Mouse (Mus musculus) megakaryocyte-erythroid progenitor cell, adult 5-6 weeks (primary cell): Measurements from ENCODE around the gene Cks1b. TPM values are rescaled to one million over a fixed set of nuclear protein-coding genes. Genes with fewer than 3 reads are reported as not detected.
A peak's percentile ranks its signal among the peaks of the same experiment; 100 is the strongest.

ENCODE experiments used
- ATAC-seq: replicated peaks from 2 replicates; pipeline ENCODE4 v1.8.0; 2016; ENCODE audit warnings: mild to moderate bottlenecking, inconsistent platforms; ENCODE audit not compliant: severe bottlenecking, poor library complexity, low FRiP score, low TSS enrichment
- total RNA-seq, 2 experiments: library from RNA; stranded (forward) in 1 of 2; stranded (reverse) in 1 of 2; fragments of 200-1000, 215-1000 nt in 1 of 2; fragments of >200 nt in 1 of 2; fragmentation: Nextera tagmentation in 1 of 2; gene quantifications; 2 replicates each; pipeline ENCODE4 v1.2.3; 2014 to 2017

Gene Cks1b
- total RNA-seq (2014; fragmentation: Nextera tagmentation), result 185 and 237 TPM in 2 replicates
- total RNA-seq (2017), result 127 and 184 TPM in 2 replicates

DNA sequence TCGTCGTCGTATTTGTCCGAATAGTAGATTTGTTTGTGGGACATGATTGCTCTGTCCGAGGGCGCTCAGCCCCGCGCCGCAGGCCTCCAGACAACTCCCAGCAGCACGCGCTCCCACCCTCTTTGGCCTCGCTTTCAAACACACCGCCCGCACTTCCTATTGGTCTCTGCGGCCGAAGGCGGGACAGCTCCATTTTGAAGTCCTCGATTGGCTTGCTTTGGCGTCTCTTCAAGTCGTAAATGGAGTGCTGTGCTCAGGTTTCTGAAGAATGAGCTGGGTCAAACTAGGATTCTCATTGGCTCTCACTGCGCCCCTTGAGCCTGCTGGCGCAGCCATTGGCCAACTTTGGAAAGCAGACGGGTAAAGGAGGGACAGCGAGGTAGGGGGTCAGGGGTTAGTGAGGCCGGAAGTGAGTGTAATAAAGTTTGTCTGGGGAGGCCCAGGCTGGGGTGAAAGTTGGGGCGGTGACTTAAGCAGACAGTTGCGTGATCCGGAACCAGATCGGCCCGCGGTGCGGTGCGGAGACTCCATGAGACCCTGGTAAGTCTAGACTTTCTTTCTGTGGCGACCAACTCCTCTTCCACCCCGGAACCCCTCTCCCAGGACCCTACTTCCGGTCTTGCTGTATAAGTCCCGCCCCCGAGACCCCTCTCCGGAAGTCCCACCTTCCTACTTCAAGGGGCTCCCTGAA, at the start of gene Cks1b, which contains the start of gene Shc1:
TSS of gene Cks1b (minus strand) at position 214 of the 691 bp plus-strand sequence.
TSS of gene Shc1 (plus strand) at position 274 of the 691 bp plus-strand sequence.
- ATAC-seq, result peak; percentile 88

DNA sequence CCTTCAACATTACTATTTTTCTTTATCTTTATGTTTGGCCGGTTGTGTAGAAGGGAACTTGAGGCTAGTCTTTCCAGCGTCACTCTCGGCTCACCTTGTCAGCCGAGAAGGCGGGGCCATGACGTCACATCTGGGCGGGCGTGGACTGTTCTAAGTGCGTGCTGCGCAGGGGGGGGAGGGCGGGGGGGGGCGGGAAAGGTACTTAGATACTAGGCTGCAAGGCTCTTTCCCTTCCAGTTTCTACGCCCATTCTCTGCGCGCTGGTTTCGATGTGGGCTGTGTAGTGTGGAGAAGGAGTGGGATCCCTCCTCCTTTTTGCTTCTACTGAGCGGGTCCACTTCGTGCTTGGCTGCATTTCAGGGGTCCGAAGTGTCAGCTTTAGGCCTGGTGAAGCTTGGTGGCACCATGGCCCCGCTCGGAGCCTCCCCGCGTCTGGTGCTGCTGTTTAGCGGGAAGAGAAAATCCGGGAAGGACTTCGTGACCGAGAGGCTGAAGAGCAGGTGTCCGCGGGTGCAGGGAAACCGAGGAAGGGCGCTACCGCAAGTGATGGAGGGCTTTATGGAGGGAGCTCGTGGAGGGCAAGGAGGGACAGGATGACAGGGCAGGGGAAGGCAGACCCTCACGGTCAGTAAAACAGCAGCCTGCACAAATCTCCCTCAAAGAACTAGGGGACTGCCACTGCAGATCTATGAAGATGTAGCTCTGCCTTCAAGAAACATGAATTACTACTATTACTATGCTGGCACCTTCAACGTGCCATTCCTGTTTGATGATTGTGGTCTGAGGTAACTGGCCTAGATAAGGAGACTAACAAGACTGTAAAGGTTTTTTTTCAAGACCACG, 41.0 kb upstream of the Cks1b start:
- ATAC-seq, result peak; percentile 77

DNA sequence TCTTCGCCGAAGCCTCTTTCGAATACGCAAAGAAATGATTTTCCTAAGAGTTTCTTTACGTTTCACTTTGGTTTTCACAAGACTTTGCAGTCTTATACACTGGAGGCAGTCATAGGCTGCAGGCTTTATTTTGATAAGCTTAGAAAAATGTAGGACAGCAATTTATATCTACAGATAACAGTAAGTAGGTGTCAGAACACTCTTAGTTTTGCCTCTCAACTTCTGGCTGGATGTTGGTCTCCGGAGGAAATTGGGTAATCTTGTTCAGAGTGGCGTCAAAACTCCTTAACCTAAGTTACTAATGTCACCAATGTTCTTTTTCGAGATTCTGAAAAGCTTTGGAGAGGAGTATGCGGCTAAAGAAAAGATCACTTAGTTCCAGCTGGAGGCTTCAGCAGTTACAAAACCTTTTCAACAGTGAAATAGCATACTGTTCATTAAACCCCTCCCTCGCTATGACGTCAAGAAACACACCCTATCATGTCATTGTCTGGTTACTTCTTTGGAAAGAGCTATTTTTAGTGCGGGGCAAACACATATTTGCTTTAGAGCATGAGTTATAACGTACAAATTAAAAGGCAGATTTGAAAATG, 40.3 kb upstream of the Cks1b start:
- ATAC-seq, result peak; percentile 63

DNA sequence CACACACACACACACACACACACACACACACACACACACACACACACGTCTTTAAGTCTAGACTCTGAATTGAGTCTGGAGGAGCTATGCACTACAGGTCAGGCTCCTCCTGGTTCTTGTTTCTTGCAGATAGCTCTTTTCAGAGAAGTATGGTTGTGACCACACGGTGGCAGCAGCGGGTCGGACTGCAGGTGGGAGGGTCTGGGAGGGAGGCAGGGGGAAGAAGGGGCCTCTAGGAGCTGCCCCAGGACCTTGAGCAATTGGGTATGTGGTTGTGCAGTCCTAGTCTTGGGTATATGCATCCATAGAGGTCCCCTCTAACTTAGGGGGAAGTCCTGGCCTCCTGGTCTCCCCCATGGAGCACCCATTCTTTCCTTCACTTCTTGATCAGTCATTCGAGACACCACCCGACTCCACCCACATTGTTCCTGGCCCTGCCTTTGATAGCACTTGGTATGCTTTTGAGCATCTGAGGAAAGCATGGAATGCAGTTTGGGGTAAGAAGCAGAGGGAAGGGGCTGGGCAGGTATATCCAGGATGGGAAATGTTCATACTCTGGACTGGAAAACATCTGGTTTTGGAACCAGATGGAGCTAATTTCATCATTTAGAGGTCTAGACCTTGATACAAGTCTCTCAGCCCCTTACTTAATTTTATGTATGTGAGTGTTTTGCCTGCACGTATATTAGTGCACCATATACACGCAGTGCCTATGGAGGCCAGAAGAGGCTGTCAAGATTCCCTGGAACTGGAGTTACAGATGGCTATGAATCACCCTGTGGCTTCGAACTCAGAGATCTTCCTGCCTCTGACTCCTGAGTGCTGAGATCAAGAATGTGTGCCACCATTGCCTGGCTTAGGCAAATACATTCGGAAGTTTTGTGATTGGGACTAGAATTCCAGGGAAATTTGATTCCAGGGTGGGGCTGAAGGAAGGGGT, 38.8 kb upstream of the Cks1b start:
- ATAC-seq, result peak; percentile 73; the same call in 1 of the 2 replicates

DNA sequence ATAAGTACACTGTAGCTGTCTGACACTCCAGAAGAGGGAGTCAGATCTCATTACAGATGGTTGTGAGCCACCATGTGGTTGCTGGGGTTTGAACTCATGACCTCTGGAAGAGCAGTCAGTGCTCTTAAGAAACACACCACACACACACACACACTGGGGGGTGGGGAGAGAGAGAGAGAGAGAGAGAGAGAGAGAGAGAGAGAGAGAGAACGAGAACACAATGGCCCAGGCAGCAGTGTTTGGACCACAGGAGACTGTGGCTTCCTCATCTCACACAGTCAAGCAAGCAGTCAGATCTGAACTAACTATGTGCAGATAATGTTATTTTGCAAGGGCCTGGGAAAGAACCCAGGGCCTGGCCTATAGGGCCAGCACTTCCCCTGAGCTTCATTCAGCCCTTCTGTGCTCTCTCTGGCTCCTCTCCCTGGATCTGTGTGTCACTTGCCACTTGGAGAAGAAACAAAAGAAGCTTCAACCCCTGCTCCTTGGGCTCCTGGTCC, 37.7 kb upstream of the Cks1b start:
- ATAC-seq, result no peak

DNA sequence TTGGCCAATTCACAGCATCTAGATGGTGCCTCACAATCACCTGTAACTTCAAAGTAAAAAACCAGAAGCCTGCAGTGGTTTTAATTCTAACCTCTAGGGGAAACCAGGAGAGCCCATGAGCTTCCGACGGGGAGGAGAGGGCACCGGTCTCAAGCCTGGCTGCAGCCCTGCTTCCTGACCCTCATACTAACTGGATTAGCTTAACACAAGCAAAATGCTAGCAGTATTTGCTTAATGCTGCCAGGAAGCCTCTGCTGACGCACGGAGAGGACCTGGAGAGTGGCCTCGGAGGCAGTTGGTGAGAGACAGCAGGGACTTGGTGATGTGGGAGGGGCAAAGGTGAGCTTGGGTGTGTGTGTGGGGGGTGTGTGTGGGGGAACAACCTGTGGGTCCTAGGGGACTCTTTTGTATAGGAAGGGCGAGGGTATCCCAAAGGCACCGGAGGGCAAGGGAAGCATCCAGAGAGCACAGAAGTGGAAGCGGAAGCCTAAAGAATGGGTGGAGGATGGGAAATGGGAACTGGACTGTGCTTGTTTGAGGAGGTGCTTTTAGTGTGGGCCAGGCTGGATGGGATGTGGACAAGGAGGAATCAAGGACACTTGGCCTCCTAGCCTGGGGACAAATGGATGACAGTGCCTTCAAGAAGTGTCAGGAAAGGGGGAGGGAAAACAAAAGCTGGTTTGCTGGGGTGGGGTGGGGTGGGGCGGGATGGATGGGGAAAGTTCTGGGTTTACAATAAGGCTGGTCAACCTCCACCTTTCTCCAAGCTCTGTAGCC, 36.4 kb upstream of the Cks1b start, which contains the start of gene Pmvk:
TSS of gene Pmvk (plus strand) at position 141 of the 777 bp plus-strand sequence.
- no peak for ATAC-seq

DNA sequence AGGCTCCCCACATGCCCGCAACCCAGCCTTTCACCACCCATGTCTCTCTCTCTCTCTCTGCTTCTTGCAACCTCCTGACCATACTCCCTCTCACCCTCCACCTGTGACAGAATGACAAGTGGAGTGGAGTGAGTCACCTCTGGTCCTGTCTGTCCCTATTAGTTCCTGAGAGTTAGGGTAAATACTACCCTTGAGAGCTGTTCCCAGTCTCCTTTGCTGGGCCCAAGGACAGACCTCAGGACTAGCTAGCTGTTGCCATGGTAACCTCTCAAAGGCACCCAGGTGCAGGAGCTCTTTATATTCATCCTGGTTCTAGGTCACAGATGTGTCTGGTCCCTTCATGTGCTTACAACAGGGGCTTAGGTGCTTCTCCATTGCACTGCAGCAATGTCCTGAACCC, 33.7 kb upstream of the Cks1b start:
- no peak for ATAC-seq

DNA sequence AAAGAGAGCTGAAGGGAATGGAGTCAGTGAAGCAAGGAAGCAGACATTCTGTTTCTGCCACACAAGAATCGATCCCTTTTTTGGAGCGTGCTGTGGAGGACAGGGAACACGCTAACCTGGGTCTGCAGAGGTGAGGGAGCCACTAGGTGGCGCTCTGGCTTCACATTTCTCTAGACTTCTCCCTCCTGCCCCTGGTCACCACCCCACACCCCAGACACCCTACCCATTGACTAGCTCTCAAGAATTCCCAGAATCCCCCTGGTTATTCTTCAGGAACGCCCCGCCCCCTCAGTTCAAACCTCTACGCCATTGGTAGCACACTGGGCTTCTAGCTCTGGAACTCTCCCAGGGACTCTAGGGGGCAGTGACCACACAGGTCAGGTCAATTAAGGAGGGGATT, 31.4 kb upstream of the Cks1b start:
- peak; percentile 62 for ATAC-seq

DNA sequence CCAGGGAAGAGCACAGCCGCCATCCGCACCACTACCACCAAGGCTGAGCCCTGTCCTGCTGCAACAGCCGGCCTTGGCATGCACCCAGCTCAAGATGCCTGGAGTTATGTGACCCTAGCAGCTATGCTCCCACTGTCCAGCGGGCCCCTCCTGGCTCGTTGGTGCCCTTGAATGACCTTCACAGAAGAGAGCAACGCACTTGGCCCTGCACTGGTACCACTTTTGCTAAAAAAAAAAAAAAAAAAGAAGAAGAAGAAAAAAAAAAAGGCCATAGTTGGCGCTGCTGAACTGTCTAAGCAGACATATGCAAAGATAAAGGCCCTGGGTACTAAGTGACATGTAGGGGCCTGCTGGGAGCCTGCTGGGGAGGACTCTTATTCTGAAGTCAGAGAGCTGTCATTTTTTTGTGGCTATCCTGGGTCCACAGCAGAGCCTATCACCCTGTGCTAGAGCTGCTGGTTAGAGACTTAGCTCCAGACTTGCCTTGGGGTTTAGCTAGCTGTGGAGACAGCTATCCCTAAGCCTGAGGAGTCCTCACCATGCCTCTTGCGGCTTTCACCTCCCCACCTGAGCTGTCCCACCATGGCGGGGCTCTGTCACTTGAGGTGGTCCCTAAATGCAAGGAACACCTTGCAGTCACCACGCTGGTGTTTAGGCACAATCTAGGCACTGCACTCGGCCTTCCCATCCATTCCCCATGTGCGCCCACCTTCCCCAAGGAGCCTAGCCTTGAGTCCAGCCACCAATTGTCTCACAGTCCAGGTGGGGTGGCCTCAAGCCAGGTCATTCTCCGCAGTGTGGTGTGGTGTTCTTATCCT, 30.7 kb upstream of the Cks1b start:
- ATAC-seq, result peak; percentile 94

DNA sequence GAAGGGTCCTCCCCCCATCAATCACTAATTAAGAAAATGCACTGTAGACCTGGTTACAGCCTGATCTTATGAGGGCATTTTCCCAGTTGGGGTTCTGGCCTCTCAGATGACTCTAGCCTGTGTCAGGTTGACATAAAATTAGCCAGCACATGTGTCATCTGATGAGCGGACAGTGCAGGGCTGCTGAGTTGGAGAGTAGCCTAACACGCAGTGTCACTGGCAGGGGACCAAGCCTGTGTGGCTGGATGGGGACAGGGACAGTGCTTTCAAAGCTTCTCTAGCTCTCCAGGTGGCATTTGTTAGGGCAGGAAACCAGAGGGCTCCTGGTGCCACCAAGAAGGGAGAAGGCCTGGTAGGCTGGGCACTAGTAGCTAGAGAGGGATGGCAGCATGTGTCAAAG, 22.5 kb upstream of the Cks1b start:
- no peak for ATAC-seq

DNA sequence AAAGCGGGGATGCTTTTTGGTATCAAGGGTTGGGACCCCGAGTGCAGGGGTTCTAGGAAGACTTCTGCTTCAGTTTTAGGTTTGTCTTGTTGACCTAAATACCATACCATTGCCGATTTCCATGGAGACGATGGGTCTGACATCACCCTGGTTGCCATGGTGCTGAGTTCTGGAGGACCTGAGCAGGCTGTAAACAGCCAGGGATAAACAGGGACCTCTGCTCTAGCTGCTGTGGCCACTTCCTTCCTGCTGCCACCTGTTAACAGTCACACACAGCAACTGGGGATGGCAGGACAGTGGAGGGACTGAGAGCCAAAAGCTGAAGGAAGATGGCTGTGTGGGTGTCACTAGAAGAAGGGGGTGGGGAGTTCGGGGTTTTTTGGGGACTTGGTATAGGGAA, 19.1 kb upstream of the Cks1b start:
- no peak for ATAC-seq

DNA sequence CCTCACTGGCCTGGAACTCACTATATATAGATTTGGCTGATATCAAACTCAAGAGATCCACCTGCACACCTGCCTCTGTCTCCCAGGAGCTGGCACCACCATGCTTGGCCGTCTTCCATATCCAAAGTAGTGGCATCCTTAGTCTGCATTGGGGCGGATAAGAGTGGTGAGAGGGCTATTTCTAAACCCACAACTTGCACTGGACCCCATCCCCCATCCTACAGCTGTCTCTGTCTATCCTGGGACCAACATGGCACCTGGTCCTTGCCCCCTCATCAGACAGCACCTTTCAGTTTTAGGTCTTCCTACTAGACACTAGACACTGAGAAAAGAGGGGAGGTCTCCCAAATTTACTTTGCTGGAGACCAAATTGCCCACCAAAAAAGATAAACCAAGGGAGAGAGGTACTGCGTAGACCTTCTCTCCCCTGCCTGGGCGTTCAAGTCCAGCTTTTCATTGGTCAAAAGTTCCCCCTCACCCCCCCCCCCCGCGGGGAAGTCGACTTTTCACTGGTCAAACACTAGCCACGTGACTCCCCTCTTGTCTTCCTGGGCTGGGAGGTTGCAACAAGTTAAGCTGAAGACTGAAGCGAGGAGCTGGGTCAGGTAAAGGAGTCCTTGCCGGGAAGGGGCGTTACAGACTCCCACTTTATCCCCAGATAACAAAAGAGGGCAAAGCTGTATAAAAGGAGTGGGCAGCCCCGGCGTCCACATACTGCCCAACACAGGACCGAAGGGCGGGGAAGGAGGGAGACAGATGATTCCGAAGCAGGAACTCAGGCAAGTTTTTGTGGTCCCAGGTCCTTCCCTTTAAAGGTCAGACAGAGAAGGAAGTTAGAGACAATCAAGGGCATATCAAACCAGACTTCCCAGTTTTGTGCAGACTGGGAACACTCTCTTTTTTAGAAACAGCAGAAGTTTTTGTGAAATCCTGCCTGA, 18.3 kb upstream of the Cks1b start, which contains the start of gene Pbxip1:
TSS of gene Pbxip1 (plus strand) at position 531 of the 938 bp plus-strand sequence.
- ATAC-seq, result peak; percentile 85

DNA sequence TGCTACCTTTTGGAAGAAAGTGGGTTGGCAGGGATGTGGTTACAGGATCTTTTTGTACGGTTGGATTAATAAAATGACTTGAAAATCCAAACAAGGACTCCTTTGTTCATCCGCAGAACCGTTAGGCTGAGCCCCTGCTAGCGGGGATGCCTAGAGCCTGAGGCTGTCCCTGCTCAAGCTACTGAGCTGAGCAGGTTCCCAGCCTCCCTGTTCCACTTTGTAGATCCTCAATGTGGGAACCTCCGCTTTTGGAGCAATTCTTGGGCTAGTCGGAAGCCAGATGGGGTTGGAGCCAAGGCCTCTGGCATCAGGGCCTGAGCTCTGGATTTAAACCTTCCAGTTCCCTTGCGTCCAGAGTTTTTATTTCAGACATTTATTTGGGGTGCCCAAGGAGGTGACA, 16.9 kb upstream of the Cks1b start:
- ATAC-seq, result no peak

DNA sequence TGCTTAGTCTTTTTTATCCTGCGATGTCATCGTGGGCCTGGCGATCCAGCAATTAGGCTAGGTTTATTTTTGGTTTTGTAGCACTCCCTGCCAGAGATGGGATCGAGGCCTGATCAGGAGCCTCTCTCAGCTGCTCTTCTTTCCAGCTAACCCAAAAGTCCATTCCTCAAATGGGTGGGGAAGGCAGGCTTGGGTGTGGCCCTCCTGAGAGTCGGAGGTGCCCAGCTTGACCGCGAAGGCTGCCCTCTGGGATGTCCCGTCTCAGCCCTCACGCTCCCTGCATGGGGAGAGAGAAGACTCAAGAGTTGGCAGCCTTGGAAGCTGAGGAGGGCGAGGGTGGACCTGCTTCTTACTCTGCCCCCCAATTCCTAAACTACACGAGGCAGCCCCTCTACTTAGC, 16.3 kb upstream of the Cks1b start:
- ATAC-seq, result no peak

DNA sequence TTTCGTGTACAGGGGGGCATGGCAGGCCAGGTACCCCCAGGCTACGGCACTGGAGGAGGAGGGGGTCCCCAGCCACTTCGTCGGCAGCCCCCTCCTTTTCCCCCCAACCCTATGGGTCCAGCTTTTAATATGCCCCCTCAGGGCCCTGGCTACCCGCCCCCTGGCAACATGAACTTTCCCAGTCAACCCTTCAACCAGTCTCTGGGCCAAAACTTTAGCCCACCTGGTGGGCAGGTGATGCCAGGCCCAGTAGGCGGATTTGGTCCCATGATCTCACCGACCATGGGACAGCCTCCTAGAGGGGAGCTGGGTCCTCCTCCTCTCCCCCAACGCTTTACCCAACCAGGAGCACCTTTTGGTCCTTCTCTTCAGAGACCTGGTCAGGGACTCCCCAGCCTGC, 14.4 kb upstream of the Cks1b start:
- no peak for ATAC-seq
